Mouse (Mus musculus) kidney, embryonic 16.5 days (tissue): Measurements from ENCODE around the gene Vps33b. TPM values are rescaled to one million over a fixed set of nuclear protein-coding genes. Genes with fewer than 3 reads are reported as not detected.

Experiments used
- ATAC-seq: fragments of 200-750 bp; cut with Nextera tagmentation; 2 replicates; pipeline ENCODE4 v1.8.0; 2017; ENCODE audit warnings: moderate TSS enrichment; ENCODE audit not compliant: low FRiP score, low TSS enrichment
- H3K27ac ChIP-seq: fragments of 300-500 bp; sonication (generic); 2 replicates; pipeline ENCODE4 v1.5.1; 2014; ENCODE audit warnings: low read length
- H3K27me3 ChIP-seq: fragments of 300-500 bp; sonication (generic); 2 replicates; pipeline ENCODE4 v1.6.1; 2014; ENCODE audit warnings: low read length, control low read depth, mixed read lengths; ENCODE audit not compliant: insufficient read depth
- H3K36me3 ChIP-seq: fragments of 300-500 bp; sonication (generic); 2 replicates; pipeline ENCODE4 v1.6.1; 2014; ENCODE audit warnings: low read length, control low read depth, mixed read lengths; ENCODE audit not compliant: insufficient read depth
- H3K4me1 ChIP-seq: fragments of 300-500 bp; sonication (generic); 2 replicates; pipeline ENCODE4 v1.6.1; 2014; ENCODE audit warnings: low read length, control low read depth, mixed read lengths; ENCODE audit not compliant: insufficient read depth
- H3K4me2 ChIP-seq: fragments of 300-500 bp; sonication (generic); replicated peaks from 2 replicates; pipeline ENCODE4 v1.6.1; 2014; ENCODE audit warnings: low read depth, low read length
- H3K4me3 ChIP-seq: fragments of 300-500 bp; sonication (generic); 2 replicates; pipeline ENCODE4 v1.5.1; 2014; ENCODE audit warnings: mild to moderate bottlenecking, low read length
- H3K9ac ChIP-seq: fragments of 300-500 bp; sonication (generic); replicated peaks from 2 replicates; pipeline ENCODE4 v1.6.1; 2014; ENCODE audit warnings: low read length
- H3K9me3 ChIP-seq: fragments of 300-500 bp; sonication (generic); 2 replicates; pipeline ENCODE4 v1.6.1; 2016; ENCODE audit warnings: low read length, control low read depth
- WGBS: fragments of 180-500 bp; shearing (Covaris S2); extraction: QIAGEN DNeasy Blood & Tissue Kit; methylation state at CpG from one replicate; pipeline ENCODE4 v1.1.7; 2014; 5-methylcytosine and 5-hydroxymethylcytosine counted together
- polyA plus RNA-seq: library from polyadenylated mRNA; unstranded; fragments of >200 nt; fragmentation: Nextera tagmentation; extraction: Ambion mirVana; gene quantifications from 2 replicates; pipeline ENCODE4 v1.2.1, GENCODE M21; 2015

Vps33b gene
- polyA plus RNA-seq, 1 experiment from 2014 or later = 11.4 TPM

- Histone ChIP-seq H3K27me3 (no peaks in the 10 kb centered on the region), H3K9ac (no peak overlapping the region), H3K4me1 (0 out of 2 replicates have a peak, but pooled peaks cover 2% of the 10 kb centered on the region), H3K4me3 (no peak overlapping the region), H3K9me3 (no peaks in the 10 kb centered on the region; the same call in 1 of the 2 replicates), H3K36me3 (peaks cover 18% of the 10 kb centered on the region), H3K4me2 (no peak overlapping the region), H3K27ac (no peak overlapping the region)
- no peak for ATAC-seq
- WGBS = 84% methylated on average over 4 of the region's 4 CpGs
These were observed 27.8 kb upstream of the Vps33b start for GRCm38 (mm10) chr7:80241661-80242060.

DNA sequence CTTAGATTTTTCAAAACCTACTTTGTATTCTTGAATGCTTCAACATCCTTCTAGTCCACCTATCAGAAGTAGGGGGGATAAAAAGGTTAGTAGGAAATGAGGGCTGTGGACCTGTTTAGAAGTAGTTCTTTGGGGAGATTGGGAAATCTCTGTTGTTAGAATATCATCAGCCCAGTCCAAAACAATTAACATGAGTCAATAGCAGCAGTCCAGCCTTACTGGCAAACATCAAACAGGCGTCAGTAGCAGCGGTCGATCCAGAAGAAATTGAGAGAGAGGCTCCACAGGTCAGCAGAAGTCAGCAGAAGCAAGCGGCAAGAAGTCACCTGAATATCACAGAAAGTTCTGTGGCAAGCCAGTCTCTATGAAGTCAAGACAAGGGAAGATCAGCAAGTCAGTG, 24.6 kb upstream of the Vps33b start:
- Histone ChIP-seq H3K9ac (no peak overlapping the region), H3K27ac (no peak overlapping the region), H3K27me3 (no peaks in the 10 kb centered on the region), H3K4me3 (no peak overlapping the region), H3K9me3 (no peaks in the 10 kb centered on the region; the same call in 1 of the 2 replicates), H3K4me1 (0 out of 2 replicates have a peak, but pooled peaks cover 2% of the 10 kb centered on the region), H3K4me2 (no peak overlapping the region), H3K36me3 (peaks cover 3% of the 10 kb centered on the region; the same call in 1 of the 2 replicates)
- WGBS = 92% methylated on average over 4 of the region's 4 CpGs
- no peak for ATAC-seq

DNA sequence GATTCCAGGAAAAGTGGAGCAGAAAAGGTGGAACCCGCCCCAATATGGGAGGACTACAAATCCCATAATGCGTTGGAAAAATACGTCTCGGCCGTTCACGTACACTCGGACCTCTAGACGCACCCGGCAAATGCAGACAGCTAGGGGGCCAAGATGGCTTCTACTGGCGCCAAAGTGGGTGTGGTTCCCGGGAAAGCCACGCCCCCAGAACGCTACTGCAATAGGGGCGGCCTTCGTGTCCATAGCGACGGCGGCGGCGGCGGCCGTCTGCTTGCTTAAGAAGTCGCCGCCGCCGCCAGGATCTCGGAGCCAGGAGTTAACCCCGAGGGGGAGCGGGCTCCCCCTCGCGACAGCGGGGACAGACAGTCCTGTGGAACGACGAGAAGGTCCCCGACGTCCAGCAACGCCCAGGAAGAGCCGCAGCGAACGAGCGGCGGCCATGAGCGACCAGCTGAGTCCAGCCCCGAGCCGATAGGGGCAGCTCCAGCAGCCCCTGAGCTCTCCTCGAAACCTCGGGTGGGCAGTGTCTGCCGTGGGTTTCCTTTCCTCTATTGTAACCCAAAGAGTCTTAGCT, 23.2 kb upstream of the Vps33b start, which contains the start of gene Ttll13:
Gene Ttll13 (plus strand): TSS at position 229 of the 574 bp plus-strand sequence.
- peak within 1 kb of the TSS; percentile 69 for H3K4me3 ChIP-seq
- H3K27ac ChIP-seq = peak within 1 kb of the TSS; percentile 79
- WGBS = under 1% methylated on average over 48 of the region's 48 CpGs
- H3K9ac ChIP-seq = peak within 1 kb of the TSS; percentile 87
- peak within 1 kb of the TSS; percentile 69 for H3K4me2 ChIP-seq
- H3K27me3 ChIP-seq = no peaks in the 10 kb centered on the region
- no peaks in the 10 kb centered on the region; the same call in 1 of the 2 replicates for H3K9me3 ChIP-seq
- ATAC-seq = peak; percentile 98
- 0 out of 2 replicates have a peak, but pooled peaks cover 2% of the 10 kb centered on the region for H3K4me1 ChIP-seq
- H3K36me3 ChIP-seq = peaks cover 1% of the 10 kb centered on the region; the same call in 1 of the 2 replicates

- no peak for ATAC-seq
- peak overlapping the region; percentile 69 for H3K4me3 ChIP-seq
- WGBS = 60% methylated on average over 7 of the region's 7 CpGs
- H3K27ac ChIP-seq = no peak overlapping the region
- H3K9me3 ChIP-seq = no peaks in the 10 kb centered on the region; the same call in 1 of the 2 replicates
- H3K36me3 ChIP-seq = no peaks in the 10 kb centered on the region
- H3K27me3 ChIP-seq = no peaks in the 10 kb centered on the region
- peak overlapping the region; percentile 87 for H3K9ac ChIP-seq
- H3K4me2 ChIP-seq = peak overlapping the region; percentile 69
- H3K4me1 ChIP-seq = 0 out of 2 replicates have a peak, but pooled peaks cover 2% of the 10 kb centered on the region
These were observed 22.6 kb upstream of the Vps33b start for GRCm38 (mm10) chr7:80246859-80247258.

- no peak for ATAC-seq
- H3K4me3 ChIP-seq = no peak overlapping the region
- no peak overlapping the region for H3K27ac ChIP-seq
- H3K9ac ChIP-seq = no peak overlapping the region
- H3K9me3 ChIP-seq = no peaks in the 10 kb centered on the region
- no peaks in the 10 kb centered on the region for H3K4me1 ChIP-seq
- 83% methylated on average over 7 of the region's 7 CpGs for WGBS
- no peak overlapping the region for H3K4me2 ChIP-seq
- H3K36me3 ChIP-seq = no peaks in the 10 kb centered on the region
- H3K27me3 ChIP-seq = no peaks in the 10 kb centered on the region
These were observed 17.0 kb upstream of the Vps33b start for GRCm38 (mm10) chr7:80252437-80252836.

- Histone ChIP-seq H3K9me3 (no peaks in the 10 kb centered on the region), H3K36me3 (no peaks in the 10 kb centered on the region), H3K4me2 (no peak overlapping the region), H3K27me3 (no peaks in the 10 kb centered on the region), H3K4me1 (no peaks in the 10 kb centered on the region), H3K27ac (no peak overlapping the region), H3K4me3 (no peak overlapping the region), H3K9ac (no peak overlapping the region)
- ATAC-seq = no peak
- 84% methylated on average over 11 of the region's 11 CpGs for WGBS
These were observed 16.6 kb upstream of the Vps33b start for GRCm38 (mm10) chr7:80252886-80253285.

DNA sequence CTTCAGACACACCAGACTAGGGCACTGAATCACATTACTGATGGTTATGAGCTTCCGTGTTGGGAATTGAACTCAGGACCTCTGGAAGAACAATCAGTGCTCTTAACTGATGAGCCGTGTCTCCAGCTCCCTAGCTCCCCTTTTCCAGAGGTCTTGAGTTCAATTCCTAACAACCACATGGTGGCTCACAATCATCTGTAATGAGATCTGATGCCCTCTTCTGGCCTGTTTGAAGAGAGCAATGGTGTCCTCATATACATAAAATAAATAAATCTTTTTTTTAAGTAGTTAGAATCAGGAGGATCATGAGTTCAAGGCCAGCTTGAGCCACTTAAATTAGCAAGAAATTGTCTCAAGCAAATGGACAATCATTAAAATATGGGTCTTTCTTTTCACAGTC, 13.5 kb upstream of the Vps33b start:
- Histone ChIP-seq H3K36me3 (no peaks in the 10 kb centered on the region), H3K4me3 (no peak overlapping the region), H3K9ac (no peak overlapping the region), H3K4me1 (peaks cover 7% of the 10 kb centered on the region; the same call in 1 of the 2 replicates), H3K4me2 (no peak overlapping the region), H3K27ac (no peak overlapping the region), H3K9me3 (no peaks in the 10 kb centered on the region), H3K27me3 (no peaks in the 10 kb centered on the region)
- WGBS = 73% methylated on average over 2 of the region's 2 CpGs
- no peak for ATAC-seq

DNA sequence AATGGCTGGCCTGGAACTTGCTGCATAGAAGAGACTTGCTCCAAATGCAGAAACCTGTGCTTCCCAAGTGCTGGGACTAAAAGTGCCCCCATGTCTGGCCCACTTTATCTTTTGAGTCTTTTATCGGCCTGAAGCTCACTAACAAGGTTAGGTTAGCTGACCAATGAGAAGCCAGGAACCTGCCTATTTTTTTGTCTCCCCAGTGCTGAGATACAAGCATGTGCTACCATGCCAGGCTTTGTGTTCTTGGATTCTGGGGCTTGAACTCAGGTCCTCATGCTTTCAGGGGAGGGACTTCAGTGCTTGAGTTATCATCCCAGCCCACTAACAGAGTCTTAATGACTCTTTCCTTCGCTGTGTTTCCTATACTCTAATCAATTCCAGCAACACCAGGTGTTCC, 11.7 kb upstream of the Vps33b start:
- H3K9ac ChIP-seq = no peak overlapping the region
- H3K27ac ChIP-seq = no peak overlapping the region
- H3K4me1 ChIP-seq = peaks cover 15% of the 10 kb centered on the region; the same call in 1 of the 2 replicates
- no peak overlapping the region for H3K4me2 ChIP-seq
- 62% methylated on average over 2 of the region's 2 CpGs for WGBS
- ATAC-seq = no peak
- no peaks in the 10 kb centered on the region for H3K9me3 ChIP-seq
- no peak overlapping the region for H3K4me3 ChIP-seq
- H3K27me3 ChIP-seq = no peaks in the 10 kb centered on the region
- no peaks in the 10 kb centered on the region for H3K36me3 ChIP-seq

- 27% methylated on average over 40 of the region's 40 CpGs for WGBS
- ATAC-seq = peak; percentile 87
These were observed 8.7 kb upstream of the Vps33b start, which contains the start of gene Ngrn for GRCm38 (mm10) chr7:80260625-80261371. Ngrn (plus strand) TSS chr7:80261215.

More at GRCm38 (mm10) chr7:80260625-80261371, 8.7 kb upstream of the Vps33b start, which contains the start of gene Ngrn:
- Histone ChIP-seq H3K4me2 (peak within 1 kb of the TSS; percentile 88), H3K9me3 (no peaks in the 10 kb centered on the region), H3K4me3 (peak within 1 kb of the TSS; percentile 86), H3K36me3 (peaks cover 16% of the 10 kb centered on the region), H3K4me1 (peaks cover 15% of the 10 kb centered on the region; the same call in 1 of the 2 replicates), H3K9ac (peak within 1 kb of the TSS; percentile 75), H3K27me3 (no peaks in the 10 kb centered on the region), H3K27ac (peak within 1 kb of the TSS; percentile 61)
